Mouse (Mus musculus) activated CD4-positive, CD25-positive, alpha-beta regulatory T cell, adult 4 months (primary cell): ENCODE data around the gene Zfp607a. TPM values are rescaled to one million over a fixed set of nuclear protein-coding genes. Genes with fewer than 3 reads are reported as not detected.
"Not testable (repeated sequence)": the region's sequence is repeated elsewhere in the genome, so short reads cannot be mapped to it uniquely, and the experiment has no call there.

ENCODE experiments used
- ATAC-seq: one replicate; pipeline ENCODE4 v1.8.0; 2017
- polyA plus RNA-seq, 2 experiments: library from polyadenylated mRNA; unstranded; fragments of 100-300 nt; shearing (Covaris generic); gene quantifications; one replicate each; pipeline ENCODE4 v1.2.1; 2017

The Zfp607a gene
- 1 to 10 TPM; 7.0 to 9.5 TPM for polyA plus RNA-seq

DNA sequence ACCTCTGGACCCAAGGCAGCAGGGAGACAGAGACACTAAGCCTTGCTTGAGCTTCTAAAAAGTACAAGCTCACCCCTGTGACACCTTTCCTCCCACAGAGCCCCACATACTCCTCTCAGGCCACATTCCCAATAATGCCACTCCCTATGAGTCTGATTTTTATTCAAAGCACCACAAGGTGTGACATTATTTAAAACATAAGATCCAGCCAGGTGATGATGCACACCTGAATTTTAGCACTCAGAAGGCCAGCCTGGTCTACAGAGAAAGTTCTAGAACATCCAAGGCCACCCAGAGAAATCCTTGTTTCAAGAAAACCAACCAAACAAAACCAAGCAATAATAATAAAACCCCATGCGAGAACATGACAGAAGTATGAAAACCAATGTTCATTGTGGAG is at the start of gene Zfp607a:
Zfp607a (plus strand) TSS at position 301 of the 400 bp plus-strand sequence.
- no peak for ATAC-seq

DNA sequence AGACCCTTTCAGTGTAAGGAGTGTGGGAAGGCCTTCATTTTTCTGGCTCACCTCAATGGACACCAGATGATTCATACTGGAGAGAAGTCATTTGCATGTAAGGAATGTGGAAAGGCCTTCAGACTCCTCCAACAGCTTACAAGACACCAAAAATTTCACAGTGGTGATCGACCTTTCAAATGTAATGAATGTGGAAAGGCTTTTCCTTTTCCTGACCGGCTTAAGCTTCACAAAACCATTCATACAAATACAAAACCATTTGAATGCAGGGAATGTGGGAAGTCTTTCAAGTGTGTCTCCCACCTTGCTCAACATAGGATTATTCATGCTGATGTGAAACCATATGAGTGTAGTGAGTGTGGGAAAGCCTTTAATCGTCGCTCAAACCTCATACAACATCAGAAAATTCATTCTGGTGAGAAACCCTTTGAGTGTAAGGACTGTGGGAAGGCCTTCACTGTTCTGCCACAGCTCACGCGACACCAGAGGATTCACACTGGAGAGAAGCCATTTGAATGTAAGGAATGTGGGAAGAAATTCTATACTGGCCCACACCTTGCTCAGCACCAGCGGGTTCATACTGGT is 38.7 kb upstream of the Zfp607a start:
- no peak for ATAC-seq

DNA sequence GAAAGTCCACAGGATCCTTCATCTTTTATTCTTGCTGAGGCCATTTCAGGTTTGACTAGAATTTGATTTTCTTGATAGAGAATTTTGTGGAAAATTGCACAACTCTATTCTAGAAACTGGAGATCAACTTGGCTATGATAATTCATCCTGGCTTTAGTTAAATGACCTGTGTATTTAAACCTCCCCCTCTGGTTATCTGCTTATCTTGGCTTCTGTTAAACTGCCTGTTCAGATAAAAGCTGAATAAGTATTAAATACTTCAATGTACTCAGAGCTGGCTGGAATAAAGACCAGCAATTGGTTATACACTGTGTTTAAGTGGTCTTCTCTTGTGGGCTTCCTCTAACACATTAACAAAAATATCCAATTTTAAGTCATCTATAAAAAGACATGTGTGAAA is 34.7 kb upstream of the Zfp607a start:
- no peak for ATAC-seq

- no peak for ATAC-seq
These were observed 23.2 kb upstream of the Zfp607a start for GRCm38 (mm10) chr7:27834131-27834530.

DNA sequence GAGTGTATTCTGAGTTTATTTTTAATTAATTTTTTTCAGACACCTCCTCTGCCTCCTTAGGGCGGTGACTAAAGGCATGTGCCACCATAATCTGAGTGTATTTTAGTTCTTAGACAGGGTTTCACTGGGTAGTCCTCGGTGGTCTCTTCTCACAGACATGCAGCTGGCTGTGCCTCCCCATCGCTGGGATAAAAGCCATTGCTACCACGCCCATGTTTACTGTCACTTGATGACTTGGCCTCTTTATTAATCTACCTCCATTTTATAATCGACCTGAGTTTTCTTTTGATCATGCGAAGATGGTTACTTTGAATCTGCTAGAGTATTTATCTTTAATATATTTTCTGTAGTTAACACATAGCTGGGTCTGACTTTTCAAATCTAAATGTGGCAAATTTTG is 19.4 kb upstream of the Zfp607a start:
- no peak for ATAC-seq

GRCm38 (mm10) chr7:27838323-27839249 is 18.7 kb upstream of the Zfp607a start, which contains the start of gene Zfp59:
Gene Zfp59, plus strand, starts transcription at chr7:27838607.
- ATAC-seq: peak; percentile 95

GRCm38 (mm10) chr7:27839596-27839995 is 17.7 kb upstream of the Zfp607a start:
- no peak for ATAC-seq

DNA sequence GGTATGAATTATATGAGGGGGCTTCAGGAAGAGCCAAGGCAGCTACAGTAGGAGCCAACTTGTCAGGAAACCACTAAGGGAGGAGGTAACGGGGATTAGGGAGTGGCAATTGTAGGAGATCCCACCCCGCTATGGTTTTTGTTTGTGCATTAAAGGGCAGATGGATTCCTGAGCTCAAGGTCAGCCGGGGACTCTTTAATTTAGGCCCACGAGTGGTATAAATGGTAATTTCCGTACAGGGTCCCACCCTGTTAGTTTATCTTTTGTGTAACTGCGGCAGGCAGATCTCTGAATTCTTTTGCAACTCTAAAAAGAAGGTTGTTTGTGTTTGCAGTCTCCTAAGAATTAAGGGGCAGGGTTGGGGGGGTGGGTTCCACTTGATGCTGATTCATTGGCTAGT is 17.2 kb upstream of the Zfp607a start:
- ATAC-seq: no peak

DNA sequence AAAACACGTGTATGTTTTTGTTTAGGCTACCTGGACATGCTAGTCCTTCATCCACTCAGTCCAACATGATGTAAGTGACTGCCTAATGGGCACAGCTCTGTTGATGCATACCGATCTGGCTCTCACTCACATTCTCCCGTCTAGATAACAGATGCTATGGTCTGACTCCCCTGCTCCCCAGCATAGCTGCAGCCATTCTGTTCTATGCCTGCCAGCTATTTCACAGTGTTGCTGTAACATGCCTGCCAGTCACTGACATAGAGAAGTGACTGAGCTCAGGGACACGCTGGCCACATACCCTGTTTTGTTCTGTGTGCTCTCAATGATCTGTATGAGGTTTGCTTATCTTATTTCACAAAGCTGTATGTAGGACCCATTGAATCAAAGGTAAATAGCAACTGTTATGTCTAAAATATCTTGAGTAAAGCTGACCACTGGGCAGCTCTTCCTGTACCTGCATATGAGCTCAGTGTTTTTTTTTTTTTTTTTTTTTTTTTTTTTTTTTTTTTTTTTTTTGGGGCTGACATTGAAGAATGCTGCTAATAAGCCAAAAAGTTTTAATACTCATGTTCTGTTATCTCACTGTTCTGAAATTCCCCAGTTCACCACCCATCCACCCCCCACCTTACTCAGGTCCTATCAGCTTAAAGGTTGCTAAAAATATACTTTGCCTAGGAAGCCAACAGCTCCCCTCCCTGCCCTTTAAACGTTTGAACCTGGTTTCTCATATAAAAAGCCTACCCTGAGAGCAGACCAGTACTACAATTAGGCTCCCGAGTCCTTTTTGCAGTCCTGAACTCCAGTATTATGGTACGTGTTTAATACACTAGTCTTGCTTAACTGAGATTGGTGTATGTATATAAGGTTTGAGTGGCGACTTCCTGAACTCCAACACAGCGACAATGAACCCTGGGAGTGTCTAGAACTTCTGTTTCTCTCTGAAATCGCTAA is 2.2 kb downstream of the Zfp607a start:
- ATAC-seq: peak; percentile 40

DNA sequence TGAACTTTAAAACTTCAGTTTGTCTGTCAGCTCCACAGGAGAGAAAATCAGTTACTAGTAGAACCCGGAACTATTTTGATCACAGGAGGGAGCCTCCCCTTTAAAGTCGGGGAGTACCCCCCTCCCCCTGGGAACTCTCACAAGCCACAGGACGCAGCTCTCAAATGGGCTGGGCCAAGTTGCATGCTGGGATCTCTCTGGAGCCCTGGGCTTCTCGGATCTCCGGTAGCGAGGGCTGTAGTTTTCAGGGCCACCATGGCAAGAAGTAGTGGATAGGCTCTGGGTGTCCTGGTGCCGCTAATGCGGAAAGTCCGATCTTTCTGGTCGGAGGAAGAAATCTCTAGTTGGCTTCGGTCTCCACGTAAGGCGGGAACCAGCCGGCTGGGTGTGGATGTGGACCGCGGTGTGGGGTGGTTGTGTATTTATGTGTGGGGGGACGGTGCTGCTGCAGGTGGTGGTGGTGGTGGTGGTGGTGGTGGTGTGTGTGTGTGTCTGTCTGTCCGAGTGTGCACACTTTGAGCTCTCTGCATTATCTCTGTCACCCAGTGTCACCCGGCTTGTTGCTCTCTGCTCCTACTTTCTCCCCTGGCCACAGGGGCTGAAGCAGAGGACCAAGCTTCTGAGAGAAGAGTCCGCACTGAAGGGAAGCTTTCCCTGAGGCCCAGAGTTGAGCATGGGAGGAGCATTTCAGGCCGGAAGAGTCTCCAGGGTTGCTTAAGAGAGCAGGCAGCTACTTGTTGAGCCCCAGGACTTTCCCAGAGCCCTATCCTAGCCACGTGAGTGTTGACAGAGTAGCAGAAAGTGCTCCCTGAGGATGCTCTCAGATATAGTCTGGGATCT is 3.3 kb downstream of the Zfp607a start:
- ATAC-seq: peak; percentile 96

DNA sequence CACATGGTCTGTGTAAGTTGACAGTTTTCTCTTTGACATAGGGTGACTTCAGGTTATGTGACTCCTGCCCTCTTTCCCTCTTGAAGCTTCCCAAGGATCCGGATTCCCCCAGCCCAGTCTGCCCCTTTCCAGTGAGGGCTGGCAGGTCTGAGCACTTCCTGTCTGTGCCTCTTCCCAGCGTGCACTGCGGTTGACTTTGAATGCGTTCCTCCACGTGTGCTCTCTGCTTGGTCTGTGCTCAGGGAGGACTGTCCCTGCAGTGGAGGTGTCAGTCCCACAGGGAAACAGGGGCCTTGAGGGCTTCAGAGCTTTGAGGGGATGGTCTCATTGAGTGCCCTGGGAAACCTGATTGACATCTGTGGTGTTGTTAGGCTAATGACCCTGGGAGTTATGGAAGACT is 5.3 kb downstream of the Zfp607a start:
- ATAC-seq: not testable (repeated sequence)

GRCm38 (mm10) chr7:27881721-27882120 is 24.4 kb downstream of the Zfp607a start:
- ATAC-seq: no peak

- no peak for ATAC-seq
These were observed 43.3 kb downstream of the Zfp607a start for GRCm38 (mm10) chr7:27900601-27901000.

GRCm38 (mm10) chr7:27905061-27905848 is 47.9 kb downstream of the Zfp607a start:
- ATAC-seq: no peak

DNA sequence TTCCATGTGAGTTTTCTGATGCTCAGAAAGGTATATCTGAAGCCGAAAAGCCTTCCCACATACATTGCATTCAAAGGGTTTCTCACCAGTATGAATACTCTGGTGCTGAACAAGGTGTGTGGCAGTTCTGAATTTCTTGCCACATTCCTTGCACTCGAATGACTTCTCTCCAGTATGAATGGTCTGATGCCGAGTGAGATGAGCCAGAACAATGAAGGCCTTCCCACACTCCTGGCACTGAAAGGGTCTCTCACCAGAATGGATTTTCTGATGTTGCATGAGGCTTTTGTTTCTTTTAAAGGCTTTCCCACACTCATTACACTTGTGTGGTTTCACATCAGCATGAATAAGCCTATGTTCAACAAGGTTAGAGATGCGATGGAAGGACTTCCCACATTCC is 53.6 kb downstream of the Zfp607a start:
- ATAC-seq: not testable (repeated sequence)

GRCm38 (mm10) chr7:27927041-27927440 is 69.7 kb downstream of the Zfp607a start:
- not testable (repeated sequence) for ATAC-seq

DNA sequence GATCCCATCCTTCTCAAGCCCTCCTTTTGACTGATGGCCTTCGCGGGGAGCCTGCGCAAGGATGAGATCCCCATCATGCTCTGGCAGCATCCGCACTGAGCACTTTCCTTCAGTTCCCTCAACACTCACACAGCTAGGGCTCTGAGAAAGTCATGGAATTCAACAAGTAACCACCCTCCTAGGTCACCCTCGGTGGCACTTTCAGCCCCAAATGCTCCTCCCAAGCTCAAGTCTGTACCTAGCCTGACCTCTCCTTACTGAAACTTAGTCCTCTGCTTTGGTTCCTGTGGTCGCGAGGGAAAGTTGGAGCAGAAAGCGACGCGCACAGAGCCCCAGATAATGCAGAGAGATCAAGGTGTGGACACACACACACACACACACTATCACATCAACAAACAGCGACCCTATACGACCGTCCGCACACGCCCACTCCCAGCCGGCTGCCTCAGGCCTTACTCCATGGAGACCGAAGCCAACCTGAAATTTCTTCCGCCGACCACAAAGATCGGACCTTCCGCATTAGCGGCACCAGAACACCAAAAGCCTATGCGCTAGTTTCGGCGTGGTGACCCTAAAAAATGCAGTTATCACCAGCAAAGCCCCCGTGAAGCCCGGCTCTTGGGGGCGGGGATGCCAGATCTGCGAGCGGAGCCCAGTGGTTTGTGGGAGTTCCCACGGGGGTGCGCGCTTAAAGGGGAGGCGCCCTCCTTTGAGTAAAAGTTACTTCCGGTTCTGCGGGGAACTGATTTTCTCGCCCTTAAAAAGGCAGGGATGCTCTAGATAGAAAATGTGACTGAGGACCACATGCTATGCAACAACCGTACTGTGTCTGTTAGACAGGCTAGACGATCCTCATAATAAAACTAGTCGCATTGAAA is 71.7 kb downstream of the Zfp607a start, which contains the start of gene Zfp974:
Zfp974 (minus strand) TSS at position 643 of the 878 bp plus-strand sequence.
- peak; percentile 40 for ATAC-seq
